Mouse (Mus musculus) heart, embryonic 14.5 days (tissue): ENCODE data around the gene Hmcn1. TPM values are rescaled to one million over a fixed set of nuclear protein-coding genes. Genes with fewer than 3 reads are reported as not detected.
A peak's percentile ranks its signal among the peaks of the same experiment; 100 is the strongest.

Experiments
- ATAC-seq: fragments of 200-750 bp; cut with Nextera tagmentation; 2 replicates; pipeline ENCODE4 v1.8.0; 2017; ENCODE audit warnings: low read depth, moderate TSS enrichment; ENCODE audit not compliant: insufficient number of reproducible peaks, insufficient read depth, low FRiP score
- H3K27ac ChIP-seq, 2 experiments: fragments of 200-500 bp in 1 of 2; fragments of 300-500 bp in 1 of 2; sonication (generic) in 1 of 2; replicated peaks in 1 of 2; 2 replicates each; pipeline ENCODE4 v1.5.1; 2012 to 2014; ENCODE audit warnings: low read depth in 2 of 2, low read length in 2 of 2, control low read depth in 1 of 2, mild to moderate bottlenecking in 1 of 2, mixed read lengths in 1 of 2; ENCODE audit not compliant: control insufficient read depth in 1 of 2, insufficient read depth in 1 of 2
- H3K27me3 ChIP-seq: fragments of 300-500 bp; sonication (generic); 2 replicates; pipeline ENCODE4 v1.6.1; 2014; ENCODE audit warnings: mild to moderate bottlenecking, low read length, control low read depth; ENCODE audit not compliant: control insufficient read depth, insufficient read depth
- H3K36me3 ChIP-seq: fragments of 300-500 bp; sonication (generic); 2 replicates; pipeline ENCODE4 v1.6.1; 2014; ENCODE audit warnings: mild to moderate bottlenecking, control low read depth, low read length, mixed read lengths; ENCODE audit not compliant: control insufficient read depth, insufficient read depth
- H3K4me1 ChIP-seq, 2 experiments: fragments of 200-500 bp in 1 of 2; fragments of 300-500 bp in 1 of 2; sonication (generic) in 1 of 2; 2 replicates each; pipeline ENCODE4 v1.6.1; 2012 to 2014; ENCODE audit warnings: low read length in 2 of 2, control low read depth in 1 of 2, mixed read lengths in 1 of 2; ENCODE audit not compliant: control insufficient read depth in 2 of 2, insufficient read depth in 2 of 2
- H3K4me2 ChIP-seq: fragments of 300-500 bp; sonication (generic); 2 replicates; pipeline ENCODE4 v1.6.1; 2014; ENCODE audit warnings: mild to moderate bottlenecking, low read length
- H3K4me3 ChIP-seq, 2 experiments: fragments of 200-500 bp in 1 of 2; fragments of 300-500 bp in 1 of 2; sonication (generic) in 1 of 2; 2 replicates each; pipeline ENCODE4 v1.5.1; 2012 to 2014; ENCODE audit warnings: low read length in 2 of 2, mild to moderate bottlenecking in 2 of 2, control low read depth in 1 of 2, low read depth in 1 of 2, moderate library complexity in 1 of 2; ENCODE audit not compliant: control insufficient read depth in 1 of 2, insufficient read depth in 1 of 2
- H3K9ac ChIP-seq: fragments of 300-500 bp; sonication (generic); 2 replicates; pipeline ENCODE4 v1.6.1; 2014; ENCODE audit warnings: mild to moderate bottlenecking, low read length
- H3K9me3 ChIP-seq: fragments of 300-500 bp; sonication (generic); 2 replicates; pipeline ENCODE4 v1.6.1; 2016; ENCODE audit warnings: low read length, control low read depth; ENCODE audit not compliant: control insufficient read depth
- whole genome bisulfite sequencing: fragments of 180-500 bp; shearing (Covaris S2); extraction: QIAGEN DNeasy Blood & Tissue Kit; methylation state at CpG from one replicate; pipeline ENCODE4 v1.1.7; 2014; 5-methylcytosine and 5-hydroxymethylcytosine counted together
- polyA plus RNA-seq: library from polyadenylated mRNA; unstranded; fragments of >200 nt; fragmentation: Nextera tagmentation; extraction: Ambion mirVana; gene quantifications from 2 replicates; pipeline ENCODE4 v1.2.1, GENCODE M21; 2014

Gene Hmcn1
- polyA plus RNA-seq, 1 experiment from 2014 or later = 35.1 TPM

- 18% methylated on average over 5 of the region's 5 CpGs for WGBS
- peaks cover 0 to 15% of the 10 kb centered on the region in 2 experiments; a peak in 2 of 4 replicates for H3K4me1 ChIP-seq
- H3K36me3 ChIP-seq = no peaks in the 10 kb centered on the region
- no peaks in the 10 kb centered on the region for H3K9me3 ChIP-seq
- 0 out of 2 replicates have a peak overlapping the region, but pooled peaks have one; percentile 23 for H3K4me2 ChIP-seq
- peak overlapping the region; percentile 77; a peak in 3 of 4 replicates for H3K27ac ChIP-seq
- H3K9ac ChIP-seq = no peak overlapping the region
- no peak for ATAC-seq
- no peak overlapping the region for H3K4me3 ChIP-seq
- H3K27me3 ChIP-seq = no peaks in the 10 kb centered on the region
Observed at GRCm38 (mm10) chr1:150827169-150827568, 166.1 kb downstream of the Hmcn1 start.

GRCm38 (mm10) chr1:150824334-150825005, 168.8 kb downstream of the Hmcn1 start:
- Histone ChIP-seq H3K4me1 (peaks cover under 1 to 17% of the 10 kb centered on the region in 2 experiments; a peak in 2 of 4 replicates), H3K4me3 (no peak overlapping the region), H3K9me3 (no peaks in the 10 kb centered on the region), H3K36me3 (no peaks in the 10 kb centered on the region), H3K27ac (no peak overlapping the region), H3K27me3 (no peaks in the 10 kb centered on the region), H3K9ac (no peak overlapping the region), H3K4me2 (no peak overlapping the region)
- 67% methylated on average over 5 of the region's 5 CpGs for WGBS
- ATAC-seq = no peak

- ATAC-seq = no peak
- Histone ChIP-seq H3K4me1 (peaks cover 3 to 20% of the 10 kb centered on the region in 2 experiments; a peak in 3 of 4 replicates), H3K27me3 (no peaks in the 10 kb centered on the region), H3K4me2 (no peak overlapping the region), H3K4me3 (no peak overlapping the region), H3K9me3 (no peaks in the 10 kb centered on the region), H3K36me3 (peaks cover 23% of the 10 kb centered on the region), H3K27ac (no peak overlapping the region), H3K9ac (no peak overlapping the region)
- WGBS = 90% methylated on average over 11 of the region's 11 CpGs
Observed at GRCm38 (mm10) chr1:150816035-150816807, 177.0 kb downstream of the Hmcn1 start.

GRCm38 (mm10) chr1:150814917-150815316, 178.3 kb downstream of the Hmcn1 start:
- no peak; the same call in 1 of the 2 replicates for ATAC-seq
- Histone ChIP-seq H3K9ac (no peak overlapping the region), H3K36me3 (peaks cover 23% of the 10 kb centered on the region), H3K27me3 (no peaks in the 10 kb centered on the region), H3K4me3 (no peak overlapping the region), H3K27ac (peak overlapping the region in 1 of 2 experiments; percentile 29; a peak in 2 of 4 replicates), H3K4me2 (no peak overlapping the region), H3K4me1 (peaks cover 3 to 25% of the 10 kb centered on the region in 2 experiments; a peak in 3 of 4 replicates), H3K9me3 (no peaks in the 10 kb centered on the region)
- 28% methylated on average over 4 of the region's 4 CpGs for WGBS

GRCm38 (mm10) chr1:150813381-150813780, 179.9 kb downstream of the Hmcn1 start:
- Histone ChIP-seq H3K36me3 (peaks cover 25% of the 10 kb centered on the region), H3K9ac (no peak overlapping the region), H3K27me3 (no peaks in the 10 kb centered on the region), H3K4me1 (peaks cover 0 to 20% of the 10 kb centered on the region in 2 experiments; a peak in 2 of 4 replicates), H3K4me3 (no peak overlapping the region), H3K4me2 (no peak overlapping the region), H3K9me3 (no peaks in the 10 kb centered on the region), H3K27ac (no peak overlapping the region)
- ATAC-seq = no peak

- Histone ChIP-seq H3K4me1 (peaks cover 3 to 11% of the 10 kb centered on the region in 2 experiments; a peak in 3 of 4 replicates), H3K27ac (no peak overlapping the region), H3K9me3 (no peaks in the 10 kb centered on the region), H3K4me3 (no peak overlapping the region), H3K4me2 (no peak overlapping the region), H3K9ac (no peak overlapping the region), H3K36me3 (peaks cover 28% of the 10 kb centered on the region), H3K27me3 (no peaks in the 10 kb centered on the region)
- WGBS = 80% methylated on average over 3 of the region's 3 CpGs
- no peak for ATAC-seq
Observed at GRCm38 (mm10) chr1:150806864-150807263, 186.4 kb downstream of the Hmcn1 start.

- ATAC-seq = no peak
- WGBS = 91% methylated on average over 2 of the region's 2 CpGs
- no peaks in the 10 kb centered on the region for H3K27me3 ChIP-seq
- H3K9me3 ChIP-seq = no peaks in the 10 kb centered on the region
- H3K27ac ChIP-seq = 0 out of 4 replicates have a peak overlapping the region, but pooled peaks of 1 of the 2 experiments have one; percentile 28
- peaks cover 3 to 8% of the 10 kb centered on the region in 2 experiments; a peak in 3 of 4 replicates for H3K4me1 ChIP-seq
- H3K4me2 ChIP-seq = no peak overlapping the region
- peaks cover 38% of the 10 kb centered on the region for H3K36me3 ChIP-seq
- H3K4me3 ChIP-seq = no peak overlapping the region
- no peak overlapping the region for H3K9ac ChIP-seq
Observed at GRCm38 (mm10) chr1:150805466-150805865, 187.8 kb downstream of the Hmcn1 start.
